Mouse (Mus musculus) lung, adult 2 months (tissue): Measurements from ENCODE around the gene Pik3r2.

ENCODE experiments used
- CTCF ChIP-seq: fragments of 200-500 bp; IDR thresholded peaks from 2 replicates; pipeline ENCODE4 v1.5.1; 2011; ENCODE audit warnings: mild to moderate bottlenecking, low read length, control low read depth; ENCODE audit not compliant: insufficient read depth
- POLR2A ChIP-seq: fragments of 200-500 bp; IDR thresholded peaks from 2 replicates; pipeline ENCODE4 v1.6.1; 2011; ENCODE audit warnings: low read depth, mild to moderate bottlenecking, control low read depth, low read length, borderline replicate concordance; ENCODE audit errors: extremely low read depth

DNA sequence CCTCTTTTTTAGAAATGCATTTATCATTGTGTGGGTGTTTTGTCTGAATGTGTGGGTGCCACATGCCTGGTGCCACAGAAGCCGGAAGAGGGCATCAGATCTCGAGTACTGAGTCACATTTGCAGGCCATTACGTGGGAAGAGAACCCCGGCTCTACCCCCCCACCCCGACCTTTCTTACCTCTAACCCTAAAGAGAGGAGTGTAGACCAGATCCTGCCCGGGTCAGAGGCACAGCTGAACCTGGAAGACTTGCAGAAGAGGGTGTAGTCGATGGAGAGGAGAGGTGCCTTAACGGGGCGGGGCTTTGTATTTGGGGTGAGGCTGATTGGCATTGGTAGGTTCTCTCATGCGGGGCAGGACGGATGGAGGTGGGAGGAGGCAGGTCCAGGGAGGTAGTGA, 31.7 kb downstream of the Pik3r2 start:
- TF ChIP-seq CTCF (no peak), POLR2A (no peak)
